Mouse (Mus musculus): ENCODE results near the gene Rnf186. TPM values are rescaled to one million over a fixed set of nuclear protein-coding genes. Genes with fewer than 3 reads are reported as not detected.

Rnf186 gene
- polyA plus RNA-seq, 1 experiment from 2014 or later = 0.12 TPM

Other genes with a start within 250 kb of the Rnf186 start
- 0.51 and 0.54 TPM in 2 replicates for gene Pla2g2c, start 242.3 kb upstream of the Rnf186 start, polyA plus RNA-seq (2015; fragmentation: Nextera tagmentation; extraction: Ambion mirVana)
- gene Ubxn10, start 229.9 kb upstream of the Rnf186 start, polyA plus RNA-seq (2015; fragmentation: Nextera tagmentation; extraction: Ambion mirVana) = 3.7 and 4.3 TPM in 2 replicates
- 0.09 TPM in 1 of 2 replicates, not detected in the other for gene Pla2g2f, start 209.5 kb upstream of the Rnf186 start, polyA plus RNA-seq (2015; fragmentation: Nextera tagmentation; extraction: Ambion mirVana)
- 0.64 and 0.93 TPM in 2 replicates for gene Pla2g2d, start 191.4 kb upstream of the Rnf186 start, polyA plus RNA-seq (2015; fragmentation: Nextera tagmentation; extraction: Ambion mirVana)
- 0.39 and 0.64 TPM in 2 replicates for gene Pla2g5, start 103.6 kb upstream of the Rnf186 start, polyA plus RNA-seq (2015; fragmentation: Nextera tagmentation; extraction: Ambion mirVana)
- gene Gm13030, start 93.1 kb upstream of the Rnf186 start, polyA plus RNA-seq (2015; fragmentation: Nextera tagmentation; extraction: Ambion mirVana) = not detected in 2 replicates
- gene Pla2g2e, start 89.2 kb upstream of the Rnf186 start, polyA plus RNA-seq (2015; fragmentation: Nextera tagmentation; extraction: Ambion mirVana) = not detected in 2 replicates
- 2.3 and 2.8 TPM in 2 replicates for gene Otud3, start 53.2 kb upstream of the Rnf186 start, polyA plus RNA-seq (2015; fragmentation: Nextera tagmentation; extraction: Ambion mirVana)
- 1.0 TPM in 2 replicates for gene Tmco4, start 5.8 kb downstream of the Rnf186 start, polyA plus RNA-seq (2015; fragmentation: Nextera tagmentation; extraction: Ambion mirVana)
- 0.43 and 0.83 TPM in 2 replicates for gene Htr6, start 108.5 kb downstream of the Rnf186 start, polyA plus RNA-seq (2015; fragmentation: Nextera tagmentation; extraction: Ambion mirVana)
- gene Nbl1, start 125.9 kb downstream of the Rnf186 start, polyA plus RNA-seq (2015; fragmentation: Nextera tagmentation; extraction: Ambion mirVana) = 53.9 and 55.2 TPM in 2 replicates
- gene Minos1, start 164.0 kb downstream of the Rnf186 start, polyA plus RNA-seq (2015; fragmentation: Nextera tagmentation; extraction: Ambion mirVana) = 351 and 416 TPM in 2 replicates
- gene Capzb, start 225.8 kb downstream of the Rnf186 start, polyA plus RNA-seq (2015; fragmentation: Nextera tagmentation; extraction: Ambion mirVana) = 331 and 334 TPM in 2 replicates

Data from hindbrain, embryonic 15.5 days (tissue).